Mouse (Mus musculus): ENCODE data around the gene Smoc2. TPM values are rescaled to one million over a fixed set of nuclear protein-coding genes. Genes with fewer than 3 reads are reported as not detected.

Gene Smoc2
- polyA plus RNA-seq, 1 experiment from 2014 or later = 3.0 TPM

DNA sequence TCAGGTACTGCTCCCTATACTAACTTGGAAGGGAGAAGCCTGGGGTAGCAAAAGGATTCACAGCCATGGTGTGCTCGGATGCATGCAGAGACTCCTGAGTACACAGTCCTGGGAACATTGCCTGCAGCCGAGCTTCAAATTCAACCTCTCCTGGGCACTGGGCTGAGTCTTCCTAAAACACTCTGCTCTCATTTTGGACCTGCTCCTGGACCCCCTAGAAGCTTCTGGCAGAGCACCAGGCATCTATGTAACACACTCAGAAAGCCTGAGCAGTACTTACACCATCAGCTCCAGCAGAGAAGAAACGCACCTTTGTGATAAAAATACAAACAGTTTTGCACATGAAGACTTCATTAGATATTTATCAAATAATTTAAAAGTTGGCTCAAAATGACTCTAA is 18.3 kb upstream of the Smoc2 start:
- Histone ChIP-seq H3K27me3 (ENCODE audit: control insufficient read depth, insufficient read depth, low read depth, low read length) (no peaks in the 10 kb centered on the region), H3K27ac (ENCODE audit: low read length) (no peak overlapping the region), H3K4me1 (ENCODE audit: control insufficient read depth, insufficient read depth, low read length) (no peaks in the 10 kb centered on the region), H3K4me3 (ENCODE audit: low read depth, low read length) (no peak overlapping the region), H3K9me3 (replicated peaks; ENCODE audit: control insufficient read depth, low read length, poor library complexity, severe bottlenecking) (no peaks in the 10 kb centered on the region), H3K4me2 (ENCODE audit: low read length) (no peak overlapping the region), H3K9ac (ENCODE audit: low read depth, low read length) (no peak overlapping the region), H3K36me3 (ENCODE audit: control insufficient read depth, insufficient read depth, low read length) (no peaks in the 10 kb centered on the region)
- ATAC-seq = no peak
- WGBS = 83% methylated on average over 3 of the region's 3 CpGs

DNA sequence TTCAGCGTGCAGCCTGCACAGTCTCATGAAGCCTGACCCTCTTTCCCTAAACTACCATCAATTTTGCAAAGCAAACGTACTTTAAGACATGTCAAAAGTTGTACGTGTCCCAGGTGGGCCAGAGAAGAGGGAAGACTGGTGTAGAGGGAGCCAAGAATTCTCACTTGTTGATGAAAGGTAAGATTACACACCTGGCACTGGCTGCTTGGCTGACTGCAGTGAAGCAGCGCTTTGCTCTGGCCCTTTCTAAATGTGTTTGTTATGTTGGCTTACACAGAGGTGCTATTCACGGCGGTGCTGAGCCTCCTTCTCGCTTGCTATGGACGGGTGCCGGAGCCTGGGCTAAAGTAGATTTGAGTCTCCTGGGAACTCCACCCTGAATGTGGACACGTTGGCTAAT is 17.1 kb upstream of the Smoc2 start:
- Histone ChIP-seq H3K27ac (ENCODE audit: low read length) (no peak overlapping the region), H3K36me3 (ENCODE audit: control insufficient read depth, insufficient read depth, low read length) (no peaks in the 10 kb centered on the region), H3K4me1 (ENCODE audit: control insufficient read depth, insufficient read depth, low read length) (no peaks in the 10 kb centered on the region), H3K9me3 (replicated peaks; ENCODE audit: control insufficient read depth, low read length, poor library complexity, severe bottlenecking) (no peaks in the 10 kb centered on the region), H3K27me3 (ENCODE audit: control insufficient read depth, insufficient read depth, low read depth, low read length) (no peaks in the 10 kb centered on the region), H3K9ac (ENCODE audit: low read depth, low read length) (no peak overlapping the region), H3K4me2 (ENCODE audit: low read length) (no peak overlapping the region), H3K4me3 (ENCODE audit: low read depth, low read length) (no peak overlapping the region)
- 87% methylated on average over 10 of the region's 10 CpGs for WGBS
- no peak for ATAC-seq

DNA sequence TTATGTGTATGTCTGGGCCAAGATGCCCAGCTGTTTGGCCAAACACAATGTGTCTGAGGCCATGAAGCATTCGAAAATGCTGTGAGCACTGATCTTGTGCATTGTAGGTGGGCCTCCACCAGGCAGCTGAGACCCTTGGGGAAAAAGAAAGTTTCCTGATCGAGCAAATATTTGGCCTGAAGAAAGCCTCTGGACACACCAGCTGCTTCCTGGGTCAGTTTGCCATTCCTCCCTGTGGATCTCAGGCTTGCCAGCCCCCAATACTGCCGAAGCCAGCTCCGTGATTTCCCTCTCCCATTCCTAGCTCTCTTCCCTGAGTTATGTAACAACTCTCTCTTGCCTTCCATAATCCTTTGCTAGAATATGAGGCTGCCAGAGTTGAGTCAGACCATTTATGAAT is 11.3 kb upstream of the Smoc2 start:
- Histone ChIP-seq H3K4me1 (ENCODE audit: control insufficient read depth, insufficient read depth, low read length) (no peaks in the 10 kb centered on the region), H3K4me3 (ENCODE audit: low read depth, low read length) (no peak overlapping the region), H3K4me2 (ENCODE audit: low read length) (no peak overlapping the region), H3K9me3 (replicated peaks; ENCODE audit: control insufficient read depth, low read length, poor library complexity, severe bottlenecking) (no peaks in the 10 kb centered on the region), H3K36me3 (ENCODE audit: control insufficient read depth, insufficient read depth, low read length) (no peaks in the 10 kb centered on the region), H3K27me3 (ENCODE audit: control insufficient read depth, insufficient read depth, low read depth, low read length) (no peaks in the 10 kb centered on the region), H3K27ac (ENCODE audit: low read length) (no peak overlapping the region), H3K9ac (ENCODE audit: low read depth, low read length) (no peak overlapping the region)
- 76% methylated on average over 4 of the region's 4 CpGs for WGBS
- ATAC-seq = no peak

DNA sequence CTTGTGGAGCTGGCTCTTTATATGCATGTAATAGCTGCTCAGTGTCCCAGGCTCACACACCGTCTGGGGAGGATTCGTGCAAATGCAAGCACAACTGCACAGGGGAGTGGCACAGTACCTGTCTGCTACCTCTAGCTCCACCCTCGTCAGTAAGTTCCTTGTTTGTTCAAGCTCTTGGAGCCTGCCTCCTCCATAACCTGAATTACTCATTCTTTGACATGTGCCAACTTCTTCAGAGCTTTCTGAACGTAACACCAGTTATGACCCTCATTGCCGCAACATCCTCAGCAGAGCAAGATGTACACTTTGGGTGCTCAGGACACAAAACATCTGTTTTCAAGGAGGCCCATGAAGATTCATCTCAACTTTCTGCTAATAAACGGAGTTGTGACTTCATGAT is 5.9 kb upstream of the Smoc2 start:
- Histone ChIP-seq H3K27me3 (ENCODE audit: control insufficient read depth, insufficient read depth, low read depth, low read length) (peaks cover 10% of the 10 kb centered on the region), H3K4me3 (ENCODE audit: low read depth, low read length) (no peak overlapping the region), H3K36me3 (ENCODE audit: control insufficient read depth, insufficient read depth, low read length) (no peaks in the 10 kb centered on the region), H3K4me1 (ENCODE audit: control insufficient read depth, insufficient read depth, low read length) (no peaks in the 10 kb centered on the region), H3K9ac (ENCODE audit: low read depth, low read length) (no peak overlapping the region), H3K9me3 (replicated peaks; ENCODE audit: control insufficient read depth, low read length, poor library complexity, severe bottlenecking) (no peaks in the 10 kb centered on the region), H3K27ac (ENCODE audit: low read length) (no peak overlapping the region), H3K4me2 (ENCODE audit: low read length) (no peak overlapping the region)
- WGBS = 88% methylated on average over 6 of the region's 6 CpGs
- no peak for ATAC-seq

DNA sequence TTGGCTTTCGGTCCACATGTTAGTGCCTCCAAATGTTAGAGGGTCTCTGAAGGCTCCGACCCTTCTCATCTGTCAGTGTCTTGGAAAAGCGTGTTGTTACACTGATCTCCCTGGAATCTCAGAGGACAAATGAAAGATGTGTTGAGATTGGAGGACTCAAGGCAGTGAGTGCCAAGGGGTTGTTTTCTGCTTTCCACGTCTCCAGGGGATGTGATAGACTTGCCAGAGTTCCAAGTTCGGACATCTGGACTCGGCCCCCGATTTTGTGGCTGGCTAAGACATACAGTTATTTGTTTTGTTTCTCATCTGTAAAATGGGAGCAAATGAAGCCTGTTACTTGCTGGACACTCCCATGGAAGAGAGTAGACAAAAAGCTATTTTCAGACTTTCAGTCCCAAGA is 2.0 kb upstream of the Smoc2 start:
- H3K4me3 ChIP-seq (ENCODE audit: low read depth, low read length) = no peak overlapping the region
- no peaks in the 10 kb centered on the region for H3K36me3 ChIP-seq (ENCODE audit: control insufficient read depth, insufficient read depth, low read length)
- H3K9ac ChIP-seq (ENCODE audit: low read depth, low read length) = no peak overlapping the region
- no peak for ATAC-seq
- H3K27me3 ChIP-seq (ENCODE audit: control insufficient read depth, insufficient read depth, low read depth, low read length) = peaks cover 45% of the 10 kb centered on the region
- peaks cover 12% of the 10 kb centered on the region for H3K4me1 ChIP-seq (ENCODE audit: control insufficient read depth, insufficient read depth, low read length)
- WGBS = 90% methylated on average over 7 of the region's 7 CpGs
- H3K4me2 ChIP-seq (ENCODE audit: low read length) = no peak overlapping the region
- no peak overlapping the region for H3K27ac ChIP-seq (ENCODE audit: low read length)
- H3K9me3 ChIP-seq (replicated peaks; ENCODE audit: control insufficient read depth, low read length, poor library complexity, severe bottlenecking) = no peaks in the 10 kb centered on the region

DNA sequence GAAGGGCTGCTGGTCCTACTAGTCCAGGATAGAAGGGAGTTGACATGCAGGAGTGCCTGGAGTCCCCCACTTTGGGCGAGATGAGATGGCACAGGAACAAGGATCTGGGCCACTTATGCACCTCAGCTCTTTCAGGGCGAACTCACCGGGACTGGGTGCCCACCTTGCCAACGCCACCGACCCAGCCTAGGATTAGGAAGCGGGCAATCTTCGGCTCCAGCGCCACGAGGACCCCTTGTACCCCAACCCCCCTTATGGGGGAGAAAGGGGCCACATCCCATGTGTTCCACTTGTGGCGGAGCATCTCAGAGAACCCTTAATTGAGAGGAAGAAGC is 627 bp downstream of the Smoc2 start:
- 2% methylated on average over 10 of the region's 10 CpGs for WGBS
- peaks cover 47% of the 10 kb centered on the region for H3K27me3 ChIP-seq (ENCODE audit: control insufficient read depth, insufficient read depth, low read depth, low read length)
- H3K4me1 ChIP-seq (ENCODE audit: control insufficient read depth, insufficient read depth, low read length) = peaks cover 12% of the 10 kb centered on the region
- peak overlapping the region; percentile 95 for H3K4me2 ChIP-seq (ENCODE audit: low read length)
- ATAC-seq = peak; percentile 56; the same call in 1 of the 2 replicates
- no peaks in the 10 kb centered on the region for H3K36me3 ChIP-seq (ENCODE audit: control insufficient read depth, insufficient read depth, low read length)
- peak overlapping the region; percentile 57; the same call in 1 of the 2 replicates for H3K9ac ChIP-seq (ENCODE audit: low read depth, low read length)
- peak overlapping the region; percentile 52 for H3K4me3 ChIP-seq (ENCODE audit: low read depth, low read length)
- H3K9me3 ChIP-seq (replicated peaks; ENCODE audit: control insufficient read depth, low read length, poor library complexity, severe bottlenecking) = no peaks in the 10 kb centered on the region
- no peak overlapping the region for H3K27ac ChIP-seq (ENCODE audit: low read length)

DNA sequence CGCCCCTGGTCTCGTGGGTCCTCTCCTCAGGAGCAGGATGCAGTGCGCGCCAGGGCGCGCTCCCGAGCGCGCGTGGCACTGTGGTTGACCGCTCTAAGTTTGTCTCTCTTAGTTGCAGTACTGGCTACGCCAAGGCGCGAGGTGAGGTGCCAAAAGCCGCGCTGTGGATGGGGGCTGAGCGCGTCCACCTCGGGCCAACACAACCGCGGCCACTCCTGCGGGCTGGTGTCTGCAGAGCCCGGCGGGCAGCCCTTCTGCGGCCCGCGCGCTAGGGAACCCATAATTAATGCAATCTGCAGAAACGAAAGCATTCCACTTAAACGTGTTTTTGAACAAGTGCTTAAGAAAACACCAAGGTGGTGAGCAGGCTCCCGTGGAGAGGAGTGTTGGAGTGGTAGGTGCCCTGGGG is 1.1 kb downstream of the Smoc2 start:
- ATAC-seq = no peak
- Histone ChIP-seq H3K36me3 (ENCODE audit: control insufficient read depth, insufficient read depth, low read length) (no peaks in the 10 kb centered on the region), H3K27me3 (ENCODE audit: control insufficient read depth, insufficient read depth, low read depth, low read length) (peaks cover 47% of the 10 kb centered on the region), H3K9me3 (replicated peaks; ENCODE audit: control insufficient read depth, low read length, poor library complexity, severe bottlenecking) (no peaks in the 10 kb centered on the region), H3K9ac (ENCODE audit: low read depth, low read length) (no peak overlapping the region), H3K27ac (ENCODE audit: low read length) (no peak overlapping the region), H3K4me2 (ENCODE audit: low read length) (peak overlapping the region; percentile 95), H3K4me3 (ENCODE audit: low read depth, low read length) (peak overlapping the region; percentile 52), H3K4me1 (ENCODE audit: control insufficient read depth, insufficient read depth, low read length) (peaks cover 12% of the 10 kb centered on the region)
- under 1% methylated on average over 31 of the region's 31 CpGs for WGBS

DNA sequence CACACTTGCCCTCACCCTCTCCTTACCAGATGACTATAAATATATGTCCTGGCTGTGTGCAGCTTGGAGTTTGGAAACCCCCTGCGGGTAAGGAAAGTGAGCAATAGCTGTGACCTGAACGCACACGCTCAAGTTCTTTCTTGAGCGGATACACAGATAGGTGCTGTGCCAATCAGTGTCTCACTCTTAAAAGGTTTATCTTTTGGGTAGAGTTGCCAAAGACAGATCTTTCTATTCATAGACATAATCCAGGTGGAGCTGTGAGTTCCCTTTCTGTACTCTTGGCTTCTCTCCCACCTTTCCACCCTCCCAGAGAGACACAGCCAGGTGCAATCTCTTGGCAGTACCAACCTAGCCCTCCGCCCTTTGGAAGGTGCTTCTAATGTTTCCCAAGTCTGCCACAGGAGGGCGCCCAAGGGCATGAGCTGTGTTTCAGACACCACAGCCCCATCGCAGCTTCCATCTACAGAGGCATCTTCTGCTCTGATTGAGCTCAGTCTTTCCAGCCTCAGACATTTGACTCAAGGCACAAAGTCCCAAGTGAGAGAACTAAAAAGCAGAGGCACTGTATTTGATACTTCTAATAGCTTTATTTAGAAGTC is 8.8 kb downstream of the Smoc2 start:
- Histone ChIP-seq H3K4me1 (ENCODE audit: control insufficient read depth, insufficient read depth, low read length) (no peaks in the 10 kb centered on the region), H3K27me3 (ENCODE audit: control insufficient read depth, insufficient read depth, low read depth, low read length) (no peaks in the 10 kb centered on the region), H3K27ac (ENCODE audit: low read length) (no peak overlapping the region), H3K36me3 (ENCODE audit: control insufficient read depth, insufficient read depth, low read length) (no peaks in the 10 kb centered on the region), H3K4me2 (ENCODE audit: low read length) (no peak overlapping the region), H3K4me3 (ENCODE audit: low read depth, low read length) (no peak overlapping the region), H3K9ac (ENCODE audit: low read depth, low read length) (no peak overlapping the region), H3K9me3 (replicated peaks; ENCODE audit: control insufficient read depth, low read length, poor library complexity, severe bottlenecking) (no peaks in the 10 kb centered on the region)
- 46% methylated on average over 7 of the region's 7 CpGs for WGBS
- ATAC-seq = peak; percentile 84

DNA sequence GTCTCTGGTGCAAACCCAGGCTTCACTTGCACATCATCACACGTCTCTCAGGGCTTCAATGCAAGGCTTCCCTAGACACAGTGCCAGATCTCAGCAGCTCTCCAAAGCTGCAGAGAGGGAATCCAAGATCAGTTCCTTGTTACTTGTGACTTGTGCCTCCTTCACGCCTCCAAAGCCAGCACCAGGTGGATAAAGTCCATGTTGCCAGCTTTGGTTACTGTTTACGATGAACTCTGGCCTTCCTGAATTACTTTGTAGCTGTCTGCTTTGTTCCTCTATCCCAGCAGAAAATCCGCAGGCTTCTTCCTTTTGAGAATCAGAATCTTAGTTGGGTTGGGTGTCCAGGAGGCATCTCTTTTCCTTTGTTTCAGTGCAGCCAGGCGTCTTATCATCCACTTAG is 14.3 kb downstream of the Smoc2 start:
- Histone ChIP-seq H3K27ac (ENCODE audit: low read length) (no peak overlapping the region), H3K36me3 (ENCODE audit: control insufficient read depth, insufficient read depth, low read length) (no peaks in the 10 kb centered on the region), H3K4me2 (ENCODE audit: low read length) (no peak overlapping the region), H3K4me1 (ENCODE audit: control insufficient read depth, insufficient read depth, low read length) (no peaks in the 10 kb centered on the region), H3K27me3 (ENCODE audit: control insufficient read depth, insufficient read depth, low read depth, low read length) (no peaks in the 10 kb centered on the region), H3K9ac (ENCODE audit: low read depth, low read length) (no peak overlapping the region), H3K9me3 (replicated peaks; ENCODE audit: control insufficient read depth, low read length, poor library complexity, severe bottlenecking) (no peaks in the 10 kb centered on the region), H3K4me3 (ENCODE audit: low read depth, low read length) (no peak overlapping the region)
- ATAC-seq = no peak
- WGBS = 51% methylated on average over 5 of the region's 5 CpGs
